Mouse (Mus musculus) heart, embryonic 12.5 days (tissue): ENCODE measurements around the gene Slc44a5. TPM values are rescaled to one million over a fixed set of nuclear protein-coding genes. Genes with fewer than 3 reads are reported as not detected.
A peak's percentile ranks its signal among the peaks of the same experiment; 100 is the strongest.

Experiments used
- ATAC-seq: fragments of 200-750 bp; cut with Nextera tagmentation; 2 replicates; pipeline ENCODE4 v1.8.0; 2017; ENCODE audit warnings: moderate TSS enrichment, moderate library complexity; ENCODE audit not compliant: insufficient number of reproducible peaks, low FRiP score
- H3K27ac ChIP-seq: fragments of 300-500 bp; sonication (generic); 2 replicates; pipeline ENCODE4 v1.5.1; 2016; ENCODE audit warnings: mild to moderate bottlenecking, moderate library complexity; ENCODE audit not compliant: poor library complexity, severe bottlenecking
- H3K27me3 ChIP-seq: fragments of 300-500 bp; sonication (generic); replicated peaks from 2 replicates; pipeline ENCODE4 v1.6.1; 2016; ENCODE audit warnings: mild to moderate bottlenecking, moderate library complexity
- H3K36me3 ChIP-seq: fragments of 300-500 bp; sonication (generic); 2 replicates; pipeline ENCODE4 v1.6.1; 2016; ENCODE audit warnings: mild to moderate bottlenecking, moderate library complexity
- H3K4me1 ChIP-seq: fragments of 300-500 bp; sonication (generic); replicated peaks from 2 replicates; pipeline ENCODE4 v1.6.1; 2016; ENCODE audit warnings: mild to moderate bottlenecking
- H3K4me2 ChIP-seq: fragments of 300-500 bp; sonication (generic); 2 replicates; pipeline ENCODE4 v1.6.1; 2016; ENCODE audit warnings: mild to moderate bottlenecking, moderate library complexity
- H3K4me3 ChIP-seq: fragments of 300-500 bp; sonication (generic); 2 replicates; pipeline ENCODE4 v1.5.1; 2016; ENCODE audit warnings: mild to moderate bottlenecking
- H3K9ac ChIP-seq: fragments of 300-500 bp; sonication (generic); 2 replicates; pipeline ENCODE4 v1.6.1; 2016; ENCODE audit warnings: mild to moderate bottlenecking, moderate library complexity
- H3K9me3 ChIP-seq: fragments of 300-500 bp; sonication (generic); replicated peaks from 2 replicates; pipeline ENCODE4 v1.6.1; 2016; ENCODE audit warnings: mild to moderate bottlenecking, moderate library complexity
- WGBS: fragments of 180-500 bp; shearing (Covaris S2); methylation state at CpG from one replicate; pipeline ENCODE4 v1.1.7; 2016; 5-methylcytosine and 5-hydroxymethylcytosine counted together
- polyA plus RNA-seq: library from polyadenylated mRNA; unstranded; fragments of >200 nt; fragmentation: Nextera tagmentation; extraction: Ambion mirVana; gene quantifications from 2 replicates; pipeline ENCODE4 v1.2.1, GENCODE M21; 2016

Slc44a5 gene
- polyA plus RNA-seq, 1 experiment from 2014 or later = 2.0 TPM

DNA sequence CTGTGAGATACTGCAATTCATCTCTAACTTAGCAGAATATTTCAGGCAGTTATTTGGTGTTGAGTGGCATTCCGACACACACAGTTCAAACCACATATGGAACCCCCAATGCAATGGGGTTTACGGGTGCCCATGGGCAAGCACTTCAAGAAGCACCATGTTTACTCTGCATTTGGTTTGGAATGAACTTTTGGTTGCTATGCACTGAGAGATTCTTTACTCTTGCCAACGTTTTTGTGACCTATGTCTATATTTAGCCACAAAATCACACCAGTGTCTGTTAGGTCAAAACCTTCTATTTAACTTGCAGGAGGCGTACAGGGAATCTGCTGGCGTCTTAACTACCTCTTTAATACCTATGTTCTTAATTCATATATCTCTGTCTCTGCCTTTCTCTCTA lies 137.3 kb downstream of the Slc44a5 start:
- H3K9ac ChIP-seq = no peak overlapping the region
- 48% methylated on average over 5 of the region's 5 CpGs for WGBS
- H3K9me3 ChIP-seq = no peaks in the 10 kb centered on the region
- peaks cover 8% of the 10 kb centered on the region for H3K4me1 ChIP-seq
- no peaks in the 10 kb centered on the region for H3K27me3 ChIP-seq
- H3K36me3 ChIP-seq = no peaks in the 10 kb centered on the region
- no peak overlapping the region for H3K4me2 ChIP-seq
- no peak for ATAC-seq
- H3K27ac ChIP-seq = no peak overlapping the region
- H3K4me3 ChIP-seq = no peak overlapping the region

DNA sequence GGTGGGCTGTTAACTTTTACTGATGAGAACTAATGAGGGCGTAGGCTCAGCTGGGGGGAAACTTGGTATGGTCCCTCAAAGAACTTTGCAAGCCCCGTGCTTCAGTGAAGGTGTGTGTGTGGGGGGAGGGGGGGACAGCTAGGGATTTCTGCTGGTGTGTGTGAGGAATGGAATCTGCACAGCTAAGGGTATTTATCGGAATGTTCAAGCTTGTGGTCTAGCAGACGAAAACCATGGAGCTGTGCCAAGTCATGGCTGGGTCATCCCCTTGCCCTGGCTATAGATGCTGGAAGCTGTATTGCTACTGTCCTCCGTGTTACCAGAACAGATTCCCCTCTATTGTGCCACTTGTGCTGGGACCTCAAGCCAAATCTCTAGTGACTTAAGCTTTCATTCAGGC lies 138.0 kb downstream of the Slc44a5 start:
- H3K4me2 ChIP-seq = no peak overlapping the region
- H3K9ac ChIP-seq = no peak overlapping the region
- H3K4me1 ChIP-seq = peaks cover 8% of the 10 kb centered on the region
- H3K27me3 ChIP-seq = no peaks in the 10 kb centered on the region
- H3K4me3 ChIP-seq = no peak overlapping the region
- H3K36me3 ChIP-seq = no peaks in the 10 kb centered on the region
- ATAC-seq = 0 out of 2 replicates have a peak, but pooled peaks have one; percentile 45
- H3K9me3 ChIP-seq = no peaks in the 10 kb centered on the region
- H3K27ac ChIP-seq = no peak overlapping the region
- 41% methylated on average over 5 of the region's 5 CpGs for WGBS

DNA sequence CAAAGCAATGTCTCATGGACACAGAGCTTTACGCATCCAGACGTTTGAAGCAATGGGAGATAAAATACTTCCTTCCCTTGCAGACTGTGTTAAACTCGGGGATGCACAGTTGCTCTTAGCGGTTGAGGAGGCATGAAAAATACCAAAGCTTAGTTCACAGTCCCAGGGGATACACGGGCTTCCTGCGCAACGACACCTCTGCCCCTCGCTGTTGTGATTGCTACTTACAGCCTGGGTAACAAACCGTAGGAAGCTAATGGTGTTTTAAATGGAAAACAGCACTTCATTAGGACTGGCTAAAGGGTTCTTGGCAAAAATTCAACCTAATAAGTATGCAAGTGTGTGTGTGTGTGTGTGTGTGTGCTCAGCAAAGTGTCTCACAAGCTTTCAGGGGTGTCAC lies 141.8 kb downstream of the Slc44a5 start:
- no peak for ATAC-seq
- Histone ChIP-seq H3K36me3 (no peaks in the 10 kb centered on the region), H3K27me3 (no peaks in the 10 kb centered on the region), H3K9me3 (no peaks in the 10 kb centered on the region), H3K4me3 (no peak overlapping the region), H3K9ac (no peak overlapping the region), H3K27ac (no peak overlapping the region), H3K4me1 (peaks cover 8% of the 10 kb centered on the region), H3K4me2 (no peak overlapping the region)
- WGBS = 64% methylated on average over 9 of the region's 9 CpGs

DNA sequence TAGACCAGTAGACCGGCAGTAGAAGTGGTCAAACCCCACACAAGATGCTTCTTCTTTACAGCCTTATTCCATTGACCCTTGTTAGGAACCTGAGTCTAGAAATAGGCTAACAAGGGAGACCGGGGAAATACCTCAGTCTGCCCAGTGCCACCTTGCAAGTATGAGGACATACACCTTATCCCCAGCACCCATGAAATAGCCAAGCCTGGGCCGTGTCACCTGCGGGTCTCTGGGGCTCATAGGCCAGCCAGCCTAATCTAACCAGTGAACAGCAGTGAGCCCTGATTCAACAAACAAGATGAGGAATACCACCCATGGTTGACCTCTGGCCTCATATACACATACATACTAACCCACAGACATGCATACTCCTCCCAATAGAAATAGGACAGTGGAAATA lies 142.2 kb downstream of the Slc44a5 start:
- Histone ChIP-seq H3K9me3 (no peaks in the 10 kb centered on the region), H3K36me3 (no peaks in the 10 kb centered on the region), H3K27me3 (no peaks in the 10 kb centered on the region), H3K27ac (no peak overlapping the region), H3K4me2 (no peak overlapping the region), H3K4me3 (no peak overlapping the region), H3K9ac (no peak overlapping the region), H3K4me1 (peaks cover 7% of the 10 kb centered on the region)
- no peak for ATAC-seq
- WGBS = 83% methylated on average over 4 of the region's 4 CpGs

DNA sequence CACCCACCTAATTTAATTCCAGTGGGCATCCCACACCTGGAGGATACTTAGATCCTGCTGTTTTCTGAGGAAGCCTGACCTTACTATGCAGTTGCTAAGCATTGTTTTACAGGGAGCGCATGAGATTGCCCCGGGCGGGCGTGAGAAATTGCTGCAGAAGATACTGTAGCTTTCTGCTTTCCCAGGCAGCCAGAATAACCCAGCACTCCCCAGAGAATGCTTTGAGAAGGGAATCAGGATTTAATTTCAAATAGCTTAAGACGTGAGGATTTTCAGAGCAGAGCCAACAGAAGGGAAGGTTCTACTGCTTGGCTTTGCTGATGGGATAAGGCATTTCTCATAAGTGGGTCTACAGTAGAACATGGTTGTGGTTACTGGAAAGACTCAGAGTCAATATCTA lies 142.8 kb downstream of the Slc44a5 start:
- peaks cover 5% of the 10 kb centered on the region for H3K4me1 ChIP-seq
- no peak overlapping the region for H3K4me3 ChIP-seq
- no peak overlapping the region for H3K4me2 ChIP-seq
- H3K9me3 ChIP-seq = no peaks in the 10 kb centered on the region
- H3K27ac ChIP-seq = no peak overlapping the region
- no peak overlapping the region for H3K9ac ChIP-seq
- H3K27me3 ChIP-seq = no peaks in the 10 kb centered on the region
- H3K36me3 ChIP-seq = no peaks in the 10 kb centered on the region
- 90% methylated on average over 5 of the region's 5 CpGs for WGBS
- ATAC-seq = no peak

DNA sequence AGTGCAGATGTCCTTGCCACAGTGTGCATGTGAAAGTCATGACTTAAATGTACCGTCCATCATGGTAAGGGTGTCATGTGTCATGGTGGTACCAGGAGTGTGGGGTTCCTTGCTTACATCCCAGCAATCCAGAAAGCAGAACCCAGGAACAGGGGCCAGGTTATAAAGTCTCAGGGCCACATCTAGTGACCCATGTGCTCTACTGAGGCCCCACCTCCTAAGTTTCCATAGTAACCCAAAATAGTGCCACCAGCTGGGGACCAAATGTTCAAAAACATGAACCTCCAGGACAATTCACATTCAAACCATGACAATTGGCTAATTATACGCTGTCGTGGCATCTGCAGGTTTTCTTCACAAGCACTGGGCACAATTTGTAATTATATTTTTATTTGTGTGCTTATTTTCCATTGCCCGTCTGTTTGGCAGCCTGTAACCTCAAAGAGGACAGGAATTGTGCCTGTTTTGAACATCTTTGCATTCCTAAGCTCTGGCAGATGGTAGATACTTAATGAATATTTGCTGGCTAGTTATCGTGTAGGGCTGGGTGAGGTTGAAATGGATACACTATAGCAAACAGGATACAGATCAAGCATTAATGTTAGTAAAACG lies 145.9 kb downstream of the Slc44a5 start:
- no peaks in the 10 kb centered on the region for H3K27me3 ChIP-seq
- ATAC-seq = no peak
- 78% methylated on average over 6 of the region's 6 CpGs for WGBS
- H3K4me2 ChIP-seq = no peak overlapping the region
- no peak overlapping the region for H3K27ac ChIP-seq
- no peak overlapping the region for H3K9ac ChIP-seq
- H3K36me3 ChIP-seq = no peaks in the 10 kb centered on the region
- H3K4me1 ChIP-seq = no peaks in the 10 kb centered on the region
- no peaks in the 10 kb centered on the region for H3K9me3 ChIP-seq
- no peak overlapping the region for H3K4me3 ChIP-seq

DNA sequence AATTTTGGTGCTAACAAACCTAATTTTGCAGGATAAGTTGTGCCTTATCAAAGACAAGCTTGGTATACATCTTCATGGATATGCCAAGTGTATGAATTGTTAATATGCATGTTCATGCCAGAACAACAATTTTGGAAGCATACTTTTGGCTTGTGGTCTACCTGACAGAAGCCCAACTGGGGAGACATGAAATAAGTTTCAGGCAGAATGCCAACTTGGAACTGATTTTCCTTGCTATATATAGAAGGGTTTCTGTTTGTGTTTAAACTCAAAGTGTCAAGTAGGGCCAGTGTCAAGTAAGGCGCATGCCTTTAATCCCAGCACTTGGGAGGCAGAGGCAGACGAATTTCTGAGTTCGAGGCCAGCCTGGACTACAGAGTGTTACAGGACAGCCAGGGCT lies 149.3 kb downstream of the Slc44a5 start:
- no peaks in the 10 kb centered on the region for H3K27me3 ChIP-seq
- no peaks in the 10 kb centered on the region for H3K4me1 ChIP-seq
- no peak overlapping the region for H3K9ac ChIP-seq
- H3K4me3 ChIP-seq = no peak overlapping the region
- H3K36me3 ChIP-seq = no peaks in the 10 kb centered on the region
- H3K9me3 ChIP-seq = no peaks in the 10 kb centered on the region
- no peak overlapping the region for H3K4me2 ChIP-seq
- ATAC-seq = no peak
- no peak overlapping the region for H3K27ac ChIP-seq
- WGBS = 66% methylated on average over 3 of the region's 3 CpGs

DNA sequence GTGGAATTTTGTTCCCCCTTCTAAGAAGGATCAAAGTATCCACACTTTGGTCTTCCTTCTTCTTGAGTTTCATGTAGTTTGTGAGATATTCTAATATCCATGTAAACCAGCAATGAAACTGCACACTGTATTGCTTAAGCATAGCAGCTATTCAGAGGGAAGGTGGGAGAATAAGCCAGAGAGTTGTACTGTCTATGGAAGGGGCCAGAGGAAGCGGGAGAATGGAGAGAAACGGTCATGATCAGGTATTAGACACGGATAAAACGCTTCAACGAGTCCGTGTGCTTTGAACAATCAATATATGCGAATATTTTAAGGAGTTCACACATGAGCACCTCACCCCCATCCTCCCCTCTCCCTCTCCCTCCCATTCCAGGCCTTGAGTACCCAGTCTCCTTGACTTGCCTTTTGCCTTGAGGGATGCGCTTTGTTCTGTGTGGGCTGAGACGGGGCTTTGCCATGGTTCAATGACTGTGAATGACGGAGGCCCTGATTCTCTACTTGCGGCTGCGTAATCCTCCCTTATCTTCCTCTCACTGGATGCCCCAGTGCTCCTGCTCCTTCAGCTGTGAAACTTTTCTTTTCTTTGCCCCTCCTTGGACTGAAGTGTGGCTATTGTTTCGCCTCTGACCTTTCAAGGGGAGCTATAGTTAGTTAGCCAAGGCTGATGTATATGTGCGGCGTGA lies 151.8 kb downstream of the Slc44a5 start:
- H3K9me3 ChIP-seq = no peaks in the 10 kb centered on the region
- ATAC-seq = no peak
- H3K9ac ChIP-seq = no peak overlapping the region
- H3K36me3 ChIP-seq = no peaks in the 10 kb centered on the region
- no peaks in the 10 kb centered on the region for H3K4me1 ChIP-seq
- 71% methylated on average over 15 of the region's 15 CpGs for whole genome bisulfite sequencing
- no peak overlapping the region for H3K4me2 ChIP-seq
- H3K27me3 ChIP-seq = no peaks in the 10 kb centered on the region
- H3K4me3 ChIP-seq = no peak overlapping the region
- no peak overlapping the region for H3K27ac ChIP-seq

DNA sequence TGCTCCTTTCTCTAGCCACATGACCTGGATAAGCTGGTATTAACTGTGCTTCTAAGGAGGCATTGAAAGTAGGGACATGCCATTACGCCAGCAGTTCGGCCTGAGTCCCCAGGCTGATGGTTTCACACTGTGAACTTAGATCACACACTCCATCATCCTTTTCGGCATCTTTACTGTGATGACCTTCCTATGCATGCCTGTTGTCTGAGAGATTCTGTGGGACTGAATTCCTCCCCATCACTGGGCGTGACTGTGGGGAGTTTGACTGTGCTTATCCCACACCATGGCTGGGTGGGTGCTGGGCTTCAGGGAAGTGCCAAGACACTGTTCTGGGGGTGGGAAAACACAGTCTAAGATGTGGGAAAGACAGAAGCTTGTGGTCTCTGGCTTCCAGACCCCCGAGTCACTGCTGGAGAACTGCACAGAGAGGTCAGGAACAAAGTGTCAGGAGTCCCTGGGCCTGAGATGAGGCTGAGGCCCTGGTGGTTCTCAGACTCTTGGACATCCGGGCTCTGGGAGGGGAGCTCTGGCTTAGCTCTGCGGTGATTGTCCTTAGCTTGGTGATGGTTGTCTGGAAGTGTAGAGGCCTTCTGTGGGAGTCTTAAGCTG lies 152.6 kb downstream of the Slc44a5 start:
- H3K4me2 ChIP-seq = no peak overlapping the region
- H3K9ac ChIP-seq = no peak overlapping the region
- H3K4me3 ChIP-seq = no peak overlapping the region
- no peaks in the 10 kb centered on the region for H3K36me3 ChIP-seq
- peaks cover 6% of the 10 kb centered on the region; the same call in 1 of the 2 replicates for H3K4me1 ChIP-seq
- WGBS = 70% methylated on average over 7 of the region's 7 CpGs
- H3K27ac ChIP-seq = no peak overlapping the region
- no peak for ATAC-seq
- no peaks in the 10 kb centered on the region for H3K9me3 ChIP-seq
- H3K27me3 ChIP-seq = no peaks in the 10 kb centered on the region

DNA sequence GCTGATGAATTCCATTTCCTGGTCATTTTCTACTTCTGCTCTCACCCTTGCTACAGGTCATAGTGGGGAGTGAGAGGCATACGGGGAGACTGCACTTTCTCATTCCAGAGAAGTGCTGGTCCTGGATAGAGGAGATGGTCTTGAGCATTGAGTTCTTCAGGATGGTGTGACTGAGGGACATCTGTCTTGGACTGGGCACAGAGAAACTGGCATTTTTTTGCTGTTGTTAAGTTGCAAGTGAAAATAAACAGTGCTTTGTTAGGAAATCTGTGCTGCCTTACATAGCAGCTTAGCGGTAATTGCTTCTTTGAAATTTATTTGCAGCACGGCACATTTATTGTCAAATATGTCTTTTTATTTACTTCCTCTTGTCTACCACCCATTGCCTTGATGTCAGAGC lies 154.0 kb downstream of the Slc44a5 start:
- H3K27ac ChIP-seq = no peak overlapping the region
- no peak overlapping the region for H3K4me2 ChIP-seq
- H3K9ac ChIP-seq = no peak overlapping the region
- H3K4me3 ChIP-seq = no peak overlapping the region
- ATAC-seq = no peak
- peaks cover 8% of the 10 kb centered on the region; the same call in 1 of the 2 replicates for H3K4me1 ChIP-seq
- 86% methylated on average over 3 of the region's 3 CpGs for WGBS
- H3K9me3 ChIP-seq = no peaks in the 10 kb centered on the region
- no peaks in the 10 kb centered on the region for H3K27me3 ChIP-seq
- H3K36me3 ChIP-seq = no peaks in the 10 kb centered on the region

DNA sequence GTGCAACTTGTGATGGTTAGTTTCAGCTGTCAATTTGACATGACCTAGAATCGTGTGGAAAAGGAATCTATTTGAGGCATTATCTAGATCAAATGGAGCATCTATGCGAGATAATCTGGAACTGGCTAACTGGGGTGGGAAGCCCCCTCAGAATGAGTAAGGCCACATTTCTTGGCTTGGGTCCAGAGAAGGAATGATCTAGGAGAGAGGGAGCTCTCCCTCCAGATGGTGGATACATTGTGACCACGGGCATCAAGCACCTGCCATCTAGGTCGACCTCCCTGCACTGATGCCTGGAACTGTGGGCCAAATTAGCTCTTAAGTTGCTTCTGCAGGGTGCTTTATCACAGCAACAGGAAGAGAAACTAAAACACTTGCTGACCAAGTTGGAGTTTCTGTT lies 155.8 kb downstream of the Slc44a5 start:
- Histone ChIP-seq H3K4me3 (no peak overlapping the region), H3K4me2 (no peak overlapping the region), H3K9ac (no peak overlapping the region), H3K36me3 (no peaks in the 10 kb centered on the region), H3K27me3 (no peaks in the 10 kb centered on the region), H3K27ac (no peak overlapping the region), H3K4me1 (peaks cover 8% of the 10 kb centered on the region; the same call in 1 of the 2 replicates), H3K9me3 (no peaks in the 10 kb centered on the region)
- WGBS = 70% methylated on average over 4 of the region's 4 CpGs
- ATAC-seq = no peak
